23 mouse cellular contexts compared by ENCODE assay signal in genomic region chr3:137782836-137783235, GRCm38 (mm10).
"Had no signal": no experiment of that assay in that cellular context is flagged by ENCODE, and none has a peak within 500 bp of the region (broad histone marks: within the 10 kb centered on the region; RNA-seq: fewer than 3 reads in every experiment).

No protein-coding gene starts in this region.

- DNase-seq: kidney, adult 11 months; kidney, adult 8-10 months; kidney, postnatal 10 days; kidney, postnatal 36 days; left cerebral cortex, postnatal 4 days; liver, postnatal 0 days; lung, embryonic 14.5 days; lung, postnatal 10 days; midbrain, embryonic 14.5 days; right cerebral cortex, adult 18-20 months; right cerebral cortex, postnatal 14 days; right cerebral cortex, postnatal 4 days; thymus, adult 2 months; thymus, postnatal 14 days; thymus, postnatal 4 days had no signal

- H3K27ac ChIP-seq: intestine, embryonic 15.5 days; kidney, embryonic 15.5 days; limb, embryonic 12.5 days; limb, embryonic 15.5 days; liver, embryonic 14.5 days; neural tube, embryonic 12.5 days; neural tube, embryonic 15.5 days; stomach, postnatal 0 days had no signal

- H3K9me3 ChIP-seq: intestine, embryonic 15.5 days; kidney, embryonic 15.5 days; limb, embryonic 12.5 days; limb, embryonic 15.5 days; neural tube, embryonic 12.5 days; neural tube, embryonic 15.5 days had no signal

- H3K4me3 ChIP-seq: intestine, embryonic 15.5 days; kidney, embryonic 15.5 days; limb, embryonic 12.5 days; limb, embryonic 15.5 days; neural tube, embryonic 12.5 days; neural tube, embryonic 15.5 days had no signal

- H3K27me3 ChIP-seq: neural tube, embryonic 12.5 days; neural tube, embryonic 15.5 days had no signal

- H3K36me3 ChIP-seq: intestine, embryonic 15.5 days; kidney, embryonic 15.5 days; limb, embryonic 12.5 days; limb, embryonic 15.5 days; neural tube, embryonic 12.5 days; neural tube, embryonic 15.5 days had no signal
